Mouse (Mus musculus): ENCODE results near the gene 2010111I01Rik. TPM values are rescaled to one million over a fixed set of nuclear protein-coding genes. Genes with fewer than 3 reads are reported as not detected.

2010111I01Rik gene
- polyA plus RNA-seq, 1 experiment from 2014 or later = 80.8 TPM

GRCm38 (mm10) chr13:63253886-63254636 is 289.4 kb downstream of the 2010111I01Rik start:
- H3K27me3 ChIP-seq (ENCODE audit: control insufficient read depth, insufficient read depth, low read length) = no peaks in the 10 kb centered on the region
- H3K36me3 ChIP-seq (ENCODE audit: control insufficient read depth, insufficient read depth, low read length) = peaks cover 4% of the 10 kb centered on the region; the same call in 1 of the 2 replicates
- H3K9ac ChIP-seq (ENCODE audit: low read length) = no peak overlapping the region
- no peaks in the 10 kb centered on the region for H3K9me3 ChIP-seq (ENCODE audit: control insufficient read depth, low read length)
- DNase-seq (ENCODE audit: low spot score) (no peak), ATAC-seq (ENCODE audit: insufficient read depth, low FRiP score, low TSS enrichment) (no peak)
- H3K27ac ChIP-seq (ENCODE audit: low read depth, low read length) = no peak overlapping the region
- WGBS = 86% methylated on average over 7 of the region's 7 CpGs
- no peak overlapping the region for H3K4me2 ChIP-seq (ENCODE audit: low read depth)
- no peaks in the 10 kb centered on the region for H3K4me1 ChIP-seq (ENCODE audit: control insufficient read depth, insufficient read depth, low read length)
- no peak overlapping the region for H3K4me3 ChIP-seq (ENCODE audit: low read depth, low read length)

GRCm38 (mm10) chr13:63255519-63256011 is 290.9 kb downstream of the 2010111I01Rik start:
- no peak overlapping the region for H3K4me3 ChIP-seq (ENCODE audit: low read depth, low read length)
- H3K9me3 ChIP-seq (ENCODE audit: control insufficient read depth, low read length) = no peaks in the 10 kb centered on the region
- peaks cover 4% of the 10 kb centered on the region; the same call in 1 of the 2 replicates for H3K36me3 ChIP-seq (ENCODE audit: control insufficient read depth, insufficient read depth, low read length)
- ATAC-seq (ENCODE audit: insufficient read depth, low FRiP score, low TSS enrichment) (no peak), DNase-seq (ENCODE audit: low spot score) (no peak)
- H3K27me3 ChIP-seq (ENCODE audit: control insufficient read depth, insufficient read depth, low read length) = no peaks in the 10 kb centered on the region
- H3K4me1 ChIP-seq (ENCODE audit: control insufficient read depth, insufficient read depth, low read length) = peaks cover 6% of the 10 kb centered on the region
- H3K9ac ChIP-seq (ENCODE audit: low read length) = no peak overlapping the region
- H3K4me2 ChIP-seq (ENCODE audit: low read depth) = no peak overlapping the region
- H3K27ac ChIP-seq (ENCODE audit: low read depth, low read length) = no peak overlapping the region
- WGBS = 85% methylated on average over 5 of the region's 5 CpGs

GRCm38 (mm10) chr13:63256146-63256545 is 291.5 kb downstream of the 2010111I01Rik start:
- Histone ChIP-seq H3K36me3 (ENCODE audit: control insufficient read depth, insufficient read depth, low read length) (peaks cover 4% of the 10 kb centered on the region; the same call in 1 of the 2 replicates), H3K27ac (ENCODE audit: low read depth, low read length) (no peak overlapping the region), H3K4me2 (ENCODE audit: low read depth) (no peak overlapping the region), H3K27me3 (ENCODE audit: control insufficient read depth, insufficient read depth, low read length) (no peaks in the 10 kb centered on the region), H3K9me3 (ENCODE audit: control insufficient read depth, low read length) (no peaks in the 10 kb centered on the region), H3K9ac (ENCODE audit: low read length) (no peak overlapping the region), H3K4me3 (ENCODE audit: low read depth, low read length) (no peak overlapping the region), H3K4me1 (ENCODE audit: control insufficient read depth, insufficient read depth, low read length) (peaks cover 11% of the 10 kb centered on the region)
- ATAC-seq (ENCODE audit: insufficient read depth, low FRiP score, low TSS enrichment) (no peak), DNase-seq (ENCODE audit: low spot score) (no peak)
- 90% methylated on average over 6 of the region's 6 CpGs for whole genome bisulfite sequencing

- H3K27ac ChIP-seq (ENCODE audit: low read depth, low read length) = no peak overlapping the region
- H3K27me3 ChIP-seq (ENCODE audit: control insufficient read depth, insufficient read depth, low read length) = no peaks in the 10 kb centered on the region
- H3K36me3 ChIP-seq (ENCODE audit: control insufficient read depth, insufficient read depth, low read length) = peaks cover 4% of the 10 kb centered on the region; the same call in 1 of the 2 replicates
- no peaks in the 10 kb centered on the region for H3K9me3 ChIP-seq (ENCODE audit: control insufficient read depth, low read length)
- ATAC-seq (ENCODE audit: insufficient read depth, low FRiP score, low TSS enrichment) (no peak), DNase-seq (ENCODE audit: low spot score) (peak; percentile 51)
- 79% methylated on average over 7 of the region's 7 CpGs for WGBS
- H3K4me3 ChIP-seq (ENCODE audit: low read depth, low read length) = no peak overlapping the region
- H3K9ac ChIP-seq (ENCODE audit: low read length) = no peak overlapping the region
- peaks cover 11% of the 10 kb centered on the region for H3K4me1 ChIP-seq (ENCODE audit: control insufficient read depth, insufficient read depth, low read length)
- no peak overlapping the region for H3K4me2 ChIP-seq (ENCODE audit: low read depth)
These were observed 292.1 kb downstream of the 2010111I01Rik start for GRCm38 (mm10) chr13:63256807-63257206.

GRCm38 (mm10) chr13:63258167-63258582 is 293.5 kb downstream of the 2010111I01Rik start:
- H3K27me3 ChIP-seq (ENCODE audit: control insufficient read depth, insufficient read depth, low read length) = no peaks in the 10 kb centered on the region
- H3K36me3 ChIP-seq (ENCODE audit: control insufficient read depth, insufficient read depth, low read length) = peaks cover 4% of the 10 kb centered on the region; the same call in 1 of the 2 replicates
- H3K4me1 ChIP-seq (ENCODE audit: control insufficient read depth, insufficient read depth, low read length) = peaks cover 11% of the 10 kb centered on the region
- ATAC-seq (ENCODE audit: insufficient read depth, low FRiP score, low TSS enrichment) = no peak
- WGBS = 67% methylated on average over 6 of the region's 6 CpGs
- no peak overlapping the region for H3K4me3 ChIP-seq (ENCODE audit: low read depth, low read length)
- no peak overlapping the region for H3K27ac ChIP-seq (ENCODE audit: low read depth, low read length)
- no peak overlapping the region for H3K9ac ChIP-seq (ENCODE audit: low read length)
- H3K9me3 ChIP-seq (ENCODE audit: control insufficient read depth, low read length) = no peaks in the 10 kb centered on the region
- no peak overlapping the region for H3K4me2 ChIP-seq (ENCODE audit: low read depth)
- DNase-seq (ENCODE audit: low spot score) = no peak

- 82% methylated on average over 4 of the region's 4 CpGs for WGBS
- H3K9me3 ChIP-seq (ENCODE audit: control insufficient read depth, low read length) = no peaks in the 10 kb centered on the region
- H3K4me2 ChIP-seq (ENCODE audit: low read depth) = no peak overlapping the region
- no peak for ATAC-seq (ENCODE audit: insufficient read depth, low FRiP score, low TSS enrichment)
- H3K27me3 ChIP-seq (ENCODE audit: control insufficient read depth, insufficient read depth, low read length) = no peaks in the 10 kb centered on the region
- no peak overlapping the region for H3K9ac ChIP-seq (ENCODE audit: low read length)
- DNase-seq (ENCODE audit: low spot score) = no peak
- H3K4me1 ChIP-seq (ENCODE audit: control insufficient read depth, insufficient read depth, low read length) = peaks cover 11% of the 10 kb centered on the region
- no peak overlapping the region for H3K27ac ChIP-seq (ENCODE audit: low read depth, low read length)
- peaks cover 4% of the 10 kb centered on the region; the same call in 1 of the 2 replicates for H3K36me3 ChIP-seq (ENCODE audit: control insufficient read depth, insufficient read depth, low read length)
- no peak overlapping the region for H3K4me3 ChIP-seq (ENCODE audit: low read depth, low read length)
These were observed 294.0 kb downstream of the 2010111I01Rik start for GRCm38 (mm10) chr13:63258671-63259070.

GRCm38 (mm10) chr13:63260133-63260532 is 295.4 kb downstream of the 2010111I01Rik start:
- 34% methylated on average over 4 of the region's 4 CpGs for WGBS
- Histone ChIP-seq H3K9me3 (ENCODE audit: control insufficient read depth, low read length) (no peaks in the 10 kb centered on the region), H3K36me3 (ENCODE audit: control insufficient read depth, insufficient read depth, low read length) (peaks cover 4% of the 10 kb centered on the region; the same call in 1 of the 2 replicates), H3K27ac (ENCODE audit: low read depth, low read length) (no peak overlapping the region), H3K27me3 (ENCODE audit: control insufficient read depth, insufficient read depth, low read length) (no peaks in the 10 kb centered on the region), H3K4me1 (ENCODE audit: control insufficient read depth, insufficient read depth, low read length) (peaks cover 11% of the 10 kb centered on the region), H3K9ac (ENCODE audit: low read length) (no peak overlapping the region), H3K4me3 (ENCODE audit: low read depth, low read length) (no peak overlapping the region), H3K4me2 (ENCODE audit: low read depth) (no peak overlapping the region)
- no peak for DNase-seq (ENCODE audit: low spot score)
- no peak for ATAC-seq (ENCODE audit: insufficient read depth, low FRiP score, low TSS enrichment)

GRCm38 (mm10) chr13:63260753-63261631 is 296.3 kb downstream of the 2010111I01Rik start:
- 73% methylated on average over 18 of the region's 18 CpGs for WGBS
- DNase-seq (ENCODE audit: low spot score) (no peak), ATAC-seq (ENCODE audit: insufficient read depth, low FRiP score, low TSS enrichment) (no peak)
- Histone ChIP-seq H3K9me3 (ENCODE audit: control insufficient read depth, low read length) (no peaks in the 10 kb centered on the region), H3K27me3 (ENCODE audit: control insufficient read depth, insufficient read depth, low read length) (no peaks in the 10 kb centered on the region), H3K9ac (ENCODE audit: low read length) (no peak overlapping the region), H3K27ac (ENCODE audit: low read depth, low read length) (no peak overlapping the region), H3K4me2 (ENCODE audit: low read depth) (no peak overlapping the region), H3K4me3 (ENCODE audit: low read depth, low read length) (no peak overlapping the region), H3K4me1 (ENCODE audit: control insufficient read depth, insufficient read depth, low read length) (peaks cover 11% of the 10 kb centered on the region), H3K36me3 (ENCODE audit: control insufficient read depth, insufficient read depth, low read length) (peaks cover 4% of the 10 kb centered on the region; the same call in 1 of the 2 replicates)

All from neural tube, embryonic 11.5 days (tissue).